Mouse (Mus musculus) cerebellum, adult 2 months (tissue): Measurements from ENCODE around the gene Srbd1. TPM values are rescaled to one million over a fixed set of nuclear protein-coding genes. Genes with fewer than 3 reads are reported as not detected.

Experiments used
- DNase-seq, 2 experiments: peaks; one replicate each; pipeline ENCODE4 v3.0.0; 2021
- H3K27ac ChIP-seq: fragments of 200-500 bp; 2 replicates; pipeline ENCODE4 v1.5.1; 2012; ENCODE audit warnings: low read length, control low read depth, inconsistent platforms; ENCODE audit not compliant: insufficient read depth
- H3K27me3 ChIP-seq: fragments of 200-500 bp; 2 replicates; pipeline ENCODE4 v1.6.1; 2012; ENCODE audit warnings: inconsistent platforms, mild to moderate bottlenecking, low read length, moderate library complexity; ENCODE audit not compliant: control insufficient read depth, insufficient read depth
- H3K4me1 ChIP-seq: fragments of 200-500 bp; 2 replicates; pipeline ENCODE4 v1.6.1; 2011; ENCODE audit warnings: low read length; ENCODE audit not compliant: control insufficient read depth, insufficient read depth
- H3K4me3 ChIP-seq: fragments of 200-500 bp; replicated peaks from 2 replicates; pipeline ENCODE3; 2011; ENCODE audit warnings: mild to moderate bottlenecking, low read depth, low read length, control low read depth; ENCODE audit not compliant: insufficient read depth
- CTCF ChIP-seq: fragments of 200-500 bp; IDR thresholded peaks from 2 replicates; pipeline ENCODE4 v1.5.1; 2011; ENCODE audit warnings: low read depth, mild to moderate bottlenecking, control low read depth, low read length, moderate library complexity, borderline replicate concordance; ENCODE audit not compliant: insufficient read depth
- POLR2A ChIP-seq: fragments of 200-500 bp; IDR thresholded peaks from 2 replicates; pipeline ENCODE4 v1.6.1; 2011; ENCODE audit warnings: low read length, control low read depth, borderline replicate concordance; ENCODE audit not compliant: insufficient read depth
- WGBS: fragments of 180-500 bp; shearing (Covaris S2); methylation state at CpG from one replicate; pipeline ENCODE4 v1.1.7; 2018; 5-methylcytosine and 5-hydroxymethylcytosine counted together
- polyA plus RNA-seq: library from polyadenylated mRNA; depleted of rRNA; stranded (reverse); fragments of >200 nt; gene quantifications from 2 replicates; pipeline ENCODE4 v1.2.3, GENCODE M21; 2012

Srbd1 gene
- polyA plus RNA-seq, 1 experiment: 5.9 TPM

DNA sequence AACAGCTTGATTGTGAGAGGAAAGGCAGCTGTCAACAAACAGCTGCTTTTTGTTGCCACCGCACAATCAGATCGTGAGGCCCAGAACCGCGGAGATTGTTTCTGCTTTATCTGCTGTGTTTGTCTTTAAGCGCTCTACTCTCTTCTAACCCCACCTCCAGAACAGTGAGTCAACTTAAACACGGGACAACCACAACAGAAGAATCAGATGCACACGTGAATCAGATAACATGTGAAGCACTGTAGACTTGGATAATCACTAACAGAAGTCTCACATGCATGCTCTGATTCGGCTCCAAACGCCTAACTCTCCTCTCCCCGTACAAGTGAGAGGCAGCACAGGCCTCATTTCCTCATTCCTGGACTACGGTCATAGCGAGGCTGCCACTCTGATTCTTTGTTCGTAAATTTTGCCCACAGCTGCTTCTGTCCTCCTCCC is 106.7 kb downstream of the Srbd1 start:
- Histone ChIP-seq H3K4me3 (no peak overlapping the region), H3K27me3 (no peaks in the 10 kb centered on the region), H3K27ac (no peak overlapping the region), H3K4me1 (0 out of 2 replicates have a peak, but pooled peaks cover 3% of the 10 kb centered on the region)
- DNase-seq: no peak
- no peak for TF ChIP-seq POLR2A
- TF ChIP-seq CTCF: no peak
- 75% methylated on average over 13 of the region's 13 CpGs for WGBS

DNA sequence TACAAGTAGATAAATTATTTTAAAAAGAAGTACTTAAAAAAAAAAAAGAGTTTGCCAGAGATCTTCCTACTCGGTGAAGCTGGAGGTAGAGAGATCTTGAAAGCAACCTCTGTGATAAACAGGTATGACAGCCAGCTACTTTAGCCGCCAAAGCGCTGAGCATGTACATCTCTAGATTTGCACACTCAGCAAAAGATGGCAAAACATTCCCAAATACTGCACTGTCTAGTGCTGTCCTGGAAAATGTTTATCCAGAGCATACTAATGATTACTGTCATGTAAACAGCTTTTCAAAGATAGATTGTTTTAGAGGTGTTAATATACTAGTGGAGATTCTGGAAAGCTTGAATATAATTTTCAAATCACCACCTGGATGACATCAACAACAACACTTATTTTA is 109.4 kb downstream of the Srbd1 start:
- WGBS: 93% methylated on average over 3 of the region's 3 CpGs
- no peaks in the 10 kb centered on the region for H3K27me3 ChIP-seq
- DNase-seq: no peak
- H3K4me3 ChIP-seq: no peak overlapping the region
- no peak overlapping the region for H3K27ac ChIP-seq
- TF ChIP-seq POLR2A: no peak
- TF ChIP-seq CTCF: no peak
- H3K4me1 ChIP-seq: 0 out of 2 replicates have a peak, but pooled peaks cover 3% of the 10 kb centered on the region

DNA sequence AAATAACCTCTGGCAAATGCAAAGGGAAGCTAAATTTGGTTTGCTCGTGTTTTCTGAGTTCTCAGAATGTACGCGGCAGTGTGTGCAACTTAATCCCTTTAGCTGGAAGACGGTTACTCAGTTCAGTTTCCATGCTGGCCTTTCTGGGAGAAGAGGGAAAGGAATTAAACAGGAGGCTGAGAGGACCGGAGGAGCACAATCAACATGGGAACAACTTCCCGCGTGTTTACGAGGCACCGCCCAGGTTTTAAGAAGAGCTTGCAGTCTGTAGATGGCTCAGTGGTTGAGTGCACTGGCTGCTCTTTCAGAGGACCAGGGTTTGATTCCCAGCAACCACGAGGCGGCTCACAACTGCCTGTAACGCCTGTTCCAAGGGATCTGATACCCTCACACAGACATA is 109.8 kb downstream of the Srbd1 start:
- Histone ChIP-seq H3K4me3 (no peak overlapping the region), H3K4me1 (0 out of 2 replicates have a peak, but pooled peaks cover under 1% of the 10 kb centered on the region), H3K27me3 (no peaks in the 10 kb centered on the region), H3K27ac (no peak overlapping the region)
- DNase-seq: no peak
- TF ChIP-seq CTCF (no peak), POLR2A (no peak)
- WGBS: 91% methylated on average over 12 of the region's 12 CpGs

DNA sequence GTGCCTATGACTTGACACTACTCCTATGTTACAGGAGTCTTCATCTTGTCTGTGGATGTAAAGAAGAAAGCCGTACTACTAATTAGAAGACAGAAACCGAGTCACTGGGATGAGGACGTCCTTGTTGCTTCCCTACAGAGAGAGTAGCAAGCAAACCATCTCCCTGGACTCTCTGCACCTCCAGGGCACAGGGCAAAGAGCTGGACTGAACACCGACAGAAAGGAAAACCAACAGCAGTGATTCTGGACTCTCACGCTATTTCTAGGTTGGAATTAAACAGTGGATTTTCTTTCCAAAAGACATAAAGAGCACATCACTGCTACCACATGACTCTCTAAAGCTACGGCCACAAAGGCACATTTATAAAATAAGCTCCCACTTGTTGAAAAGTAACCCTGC is 110.3 kb downstream of the Srbd1 start:
- DNase-seq: no peak
- 88% methylated on average over 6 of the region's 6 CpGs for WGBS
- no peak overlapping the region for H3K27ac ChIP-seq
- H3K4me3 ChIP-seq: no peak overlapping the region
- TF ChIP-seq CTCF (no peak), POLR2A (no peak)
- no peaks in the 10 kb centered on the region for H3K27me3 ChIP-seq
- no peaks in the 10 kb centered on the region for H3K4me1 ChIP-seq

DNA sequence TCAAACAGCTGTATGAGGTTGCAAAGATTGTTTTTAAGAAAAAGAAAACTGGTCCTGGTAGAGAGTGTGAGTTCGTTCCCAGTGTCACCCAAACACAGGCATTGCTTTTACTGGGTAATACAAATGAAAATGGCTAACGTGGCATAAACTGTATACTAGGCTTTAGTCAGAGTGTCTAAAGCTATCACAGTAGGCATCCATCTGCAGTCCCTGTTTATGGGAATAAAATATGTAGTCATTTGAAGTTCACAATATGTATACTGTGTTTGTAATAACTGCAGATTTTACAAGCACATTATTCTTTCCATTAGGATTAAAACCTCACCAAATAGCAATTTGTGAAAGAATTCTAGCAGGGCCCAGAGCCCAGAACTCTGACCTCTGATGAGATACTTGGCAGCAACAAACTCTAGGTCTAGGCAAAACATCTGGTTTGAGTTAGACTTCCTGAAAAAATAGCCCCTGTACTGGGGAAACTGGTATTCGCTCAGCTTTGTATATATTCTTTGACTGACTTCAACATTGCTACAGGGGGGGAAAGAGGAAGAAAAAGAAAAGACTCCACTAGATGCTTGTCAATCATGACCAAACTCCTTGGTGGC is 112.8 kb downstream of the Srbd1 start:
- Histone ChIP-seq H3K27ac (no peak overlapping the region), H3K4me1 (no peaks in the 10 kb centered on the region), H3K27me3 (no peaks in the 10 kb centered on the region), H3K4me3 (no peak overlapping the region)
- no peak for DNase-seq
- TF ChIP-seq POLR2A: no peak
- TF ChIP-seq CTCF: no peak
- WGBS: 90% methylated on average over 3 of the region's 3 CpGs

DNA sequence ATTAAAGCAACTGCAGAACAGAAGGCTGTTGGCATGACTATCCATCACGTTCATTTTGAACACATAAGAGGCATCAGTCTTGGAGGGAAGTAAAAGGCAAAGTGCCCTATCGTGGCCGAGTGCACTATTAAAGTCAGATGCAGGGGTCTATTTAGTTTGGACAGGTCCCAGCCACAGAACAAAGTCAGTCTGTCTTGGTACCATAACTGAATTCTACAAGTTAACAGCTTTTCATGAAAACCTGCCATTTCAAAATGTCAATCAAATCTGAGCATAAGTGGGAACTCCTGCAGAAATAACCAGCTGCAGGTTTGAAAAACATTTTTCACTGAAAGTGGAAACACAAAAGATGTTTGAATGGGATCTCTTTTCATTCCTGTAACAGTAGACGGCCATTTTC is 115.0 kb downstream of the Srbd1 start:
- Histone ChIP-seq H3K4me3 (no peak overlapping the region), H3K4me1 (no peaks in the 10 kb centered on the region), H3K27ac (no peak overlapping the region), H3K27me3 (no peaks in the 10 kb centered on the region)
- no peak for TF ChIP-seq CTCF
- no peak for TF ChIP-seq POLR2A
- 44% methylated on average over 4 of the region's 4 CpGs for WGBS
- no peak for DNase-seq

DNA sequence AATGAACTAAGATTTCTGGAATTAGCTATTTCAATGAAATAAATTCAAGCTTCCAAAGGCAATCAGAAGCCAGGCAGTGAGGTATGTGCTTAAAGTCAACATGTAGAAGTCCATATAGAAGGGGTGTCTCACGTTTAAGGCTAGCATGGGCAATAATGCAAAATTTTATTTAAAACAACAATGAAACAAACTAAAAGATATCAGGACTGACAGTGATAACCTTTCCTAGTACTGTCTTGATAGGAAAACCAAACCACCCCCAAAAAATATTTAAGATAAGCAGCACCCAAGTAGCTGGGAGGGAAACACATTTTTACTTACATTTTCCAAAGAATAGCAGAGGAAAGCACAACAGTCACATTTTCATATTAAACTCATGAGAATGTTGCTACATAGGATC is 115.8 kb downstream of the Srbd1 start:
- WGBS: 100% methylated on average over 1 of the region's 1 CpGs
- DNase-seq: no peak

DNA sequence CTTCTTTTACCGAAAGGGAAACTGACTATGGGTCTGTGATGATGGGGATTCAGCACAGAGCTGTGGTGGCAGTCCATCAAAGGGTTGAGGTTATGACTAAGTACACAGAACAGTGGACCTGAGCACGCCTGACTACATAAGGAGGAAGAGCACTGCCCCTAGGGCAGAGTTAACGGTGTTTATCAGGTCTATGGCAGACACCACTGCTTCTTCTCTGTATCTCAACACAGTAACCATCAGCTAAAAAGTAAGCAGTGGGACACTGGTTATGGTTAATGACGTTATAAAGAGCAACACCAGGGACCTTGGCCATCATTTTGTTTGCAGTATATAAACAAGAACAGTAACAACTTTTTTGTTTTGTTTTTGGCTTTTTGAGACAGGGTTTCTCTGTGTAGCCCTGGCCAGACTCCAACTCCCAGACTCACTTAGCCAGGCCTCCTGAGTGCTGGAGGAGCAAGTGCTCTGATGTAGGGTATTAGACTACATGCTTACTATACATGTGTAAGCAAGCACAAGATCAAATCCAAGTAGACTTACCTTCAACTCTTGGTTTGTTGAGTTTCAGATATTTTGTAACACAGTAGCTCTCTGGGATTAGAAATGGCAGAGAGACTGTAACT is 117.3 kb downstream of the Srbd1 start:
- H3K4me3 ChIP-seq: no peak overlapping the region
- DNase-seq: no peak
- no peaks in the 10 kb centered on the region for H3K4me1 ChIP-seq
- no peaks in the 10 kb centered on the region for H3K27me3 ChIP-seq
- TF ChIP-seq CTCF: no peak
- TF ChIP-seq POLR2A: no peak
- WGBS: 92% methylated on average over 4 of the region's 4 CpGs
- H3K27ac ChIP-seq: no peak overlapping the region

More for the DNA sequence above, 115.8 kb downstream of the Srbd1 start:
- Histone ChIP-seq H3K27me3 (no peaks in the 10 kb centered on the region), H3K4me3 (no peak overlapping the region), H3K27ac (no peak overlapping the region), H3K4me1 (no peaks in the 10 kb centered on the region)
- TF ChIP-seq POLR2A (no peak), CTCF (no peak)
